Mouse (Mus musculus): ENCODE results near the gene Zfp628. TPM values are rescaled to one million over a fixed set of nuclear protein-coding genes. Genes with fewer than 3 reads are reported as not detected.
A peak's percentile ranks its signal among the peaks of the same experiment; 100 is the strongest.
"Not testable (repeated sequence)": the region's sequence is repeated elsewhere in the genome, so short reads cannot be mapped to it uniquely, and the experiment has no call there.

The Zfp628 gene
- 4.6 and 5.1 TPM in 2 replicates for polyA plus RNA-seq (2014; fragmentation: Nextera tagmentation; extraction: Ambion mirVana)

DNA sequence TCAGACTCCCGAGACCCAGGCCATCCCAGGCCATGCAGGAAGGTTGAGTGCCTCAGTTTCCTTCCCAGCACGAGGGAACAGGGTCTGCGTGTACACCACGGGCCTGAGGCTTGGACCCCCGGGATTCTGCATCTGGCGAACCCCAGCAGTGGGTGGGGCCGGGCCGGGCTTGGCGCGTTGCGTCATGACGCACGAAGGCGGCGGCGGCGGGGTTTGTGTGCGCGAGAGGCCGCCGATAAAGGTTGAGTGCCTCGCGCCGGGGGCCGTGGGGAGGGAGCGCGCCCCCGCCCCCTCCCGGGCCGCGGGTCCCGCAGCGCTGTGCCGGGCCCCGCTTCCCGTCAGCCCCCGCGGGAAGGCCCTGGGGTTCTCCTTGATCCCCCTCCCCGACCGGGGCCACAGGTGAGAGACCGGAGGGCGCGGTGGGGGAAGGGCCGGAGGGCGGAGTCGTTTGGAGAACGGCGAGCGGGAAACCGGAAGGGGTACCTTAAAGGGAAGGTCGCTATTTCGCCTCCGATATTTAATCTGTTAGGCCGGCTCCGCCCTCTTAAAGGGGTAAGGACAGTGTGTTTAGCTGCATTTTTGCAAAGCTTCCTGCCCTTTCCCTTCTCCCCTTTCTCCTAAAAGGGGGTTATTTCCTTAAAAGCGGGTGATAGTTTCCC lies at the start of gene Zfp628:
Gene Zfp628, plus strand, starts transcription at position 211 of the 659 bp plus-strand sequence.
- no peaks in the 10 kb centered on the region for H3K9me3 ChIP-seq (ENCODE audit: control insufficient read depth, low read length)
- peak; percentile 92 for ATAC-seq (ENCODE audit: low FRiP score, low TSS enrichment)
- WGBS, result under 1% methylated on average over 56 of the region's 56 CpGs

DNA sequence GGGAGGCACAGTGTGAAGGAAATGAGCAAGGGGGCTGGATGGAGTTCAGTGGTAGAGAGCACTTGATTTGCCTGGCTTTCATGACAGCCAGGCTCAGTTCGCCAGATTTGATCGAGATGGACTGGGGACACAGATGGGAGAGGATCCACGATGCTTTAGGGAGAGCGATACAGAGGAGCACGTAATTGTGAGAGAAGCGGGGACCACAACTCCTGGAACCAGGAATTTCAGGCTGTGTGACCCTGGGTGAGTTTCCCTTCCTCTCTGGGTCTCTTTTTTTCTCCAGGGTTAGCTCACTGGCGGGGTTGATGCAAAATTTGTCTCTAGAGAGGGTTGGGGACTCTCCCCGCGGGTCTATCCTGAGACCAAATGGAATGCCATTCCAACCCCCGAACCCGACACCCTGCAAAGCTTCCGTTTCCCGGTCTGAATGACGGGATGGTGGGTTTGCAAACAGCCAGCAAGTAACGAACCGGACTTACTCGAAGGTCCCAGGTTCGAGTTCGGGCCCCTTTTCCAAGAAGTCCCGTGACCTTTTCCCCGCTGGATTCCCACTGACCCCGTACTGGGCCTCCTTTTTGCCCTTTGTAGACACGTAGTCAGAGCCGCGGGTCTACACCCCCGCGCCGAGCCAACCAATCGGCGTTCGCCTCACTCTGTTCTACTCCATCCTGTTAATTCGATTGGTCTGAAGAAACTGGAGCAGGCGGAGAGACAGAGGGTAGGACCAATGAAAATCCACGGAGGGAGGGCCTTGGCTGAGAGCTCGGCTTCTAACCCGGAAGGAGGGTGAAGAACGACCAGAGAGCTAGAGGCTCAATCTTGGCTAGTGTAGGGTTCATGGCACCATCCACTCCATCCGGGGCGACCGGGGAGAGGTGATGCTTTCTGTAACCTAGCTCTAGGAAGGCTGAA lies 49.2 kb upstream of the Zfp628 start:
- H3K4me3 ChIP-seq (replicated peaks; ENCODE audit: low read depth, low read length), result peak overlapping the region; percentile 47
- H3K36me3 ChIP-seq (ENCODE audit: control insufficient read depth, insufficient read depth, low read length), result no peaks in the 10 kb centered on the region
- H3K27ac ChIP-seq (replicated peaks; ENCODE audit: low read depth, low read length), result peak overlapping the region; percentile 74
- ATAC-seq (ENCODE audit: low FRiP score, low TSS enrichment) (peak; percentile 100), DNase-seq (peak; percentile 97)
- no peaks in the 10 kb centered on the region for H3K9me3 ChIP-seq (ENCODE audit: control insufficient read depth, low read length)
- H3K9ac ChIP-seq (replicated peaks; ENCODE audit: low read length), result peak overlapping the region; percentile 62
- H3K4me2 ChIP-seq (ENCODE audit: low read length), result peak overlapping the region; percentile 69
- 4% methylated on average over 40 of the region's 40 CpGs for WGBS
- H3K4me1 ChIP-seq (ENCODE audit: control insufficient read depth, insufficient read depth, low read length), result no peaks in the 10 kb centered on the region; the same call in 1 of the 2 replicates
- H3K27me3 ChIP-seq (ENCODE audit: control insufficient read depth, insufficient read depth, low read length), result no peaks in the 10 kb centered on the region

More for the DNA sequence above, at the start of gene Zfp628:
- DNase-seq, result peak; percentile 98
- H3K27ac ChIP-seq (replicated peaks; ENCODE audit: low read depth, low read length), result peak within 1 kb of the TSS; percentile 99
- H3K4me3 ChIP-seq (replicated peaks; ENCODE audit: low read depth, low read length), result peak within 1 kb of the TSS; percentile 60
- peak within 1 kb of the TSS; percentile 77 for H3K9ac ChIP-seq (replicated peaks; ENCODE audit: low read length)
- no peaks in the 10 kb centered on the region for H3K27me3 ChIP-seq (ENCODE audit: control insufficient read depth, insufficient read depth, low read length)
- H3K4me1 ChIP-seq (ENCODE audit: control insufficient read depth, insufficient read depth, low read length), result peaks cover 17% of the 10 kb centered on the region
- H3K4me2 ChIP-seq (ENCODE audit: low read length), result peak within 1 kb of the TSS; percentile 64
- H3K36me3 ChIP-seq (ENCODE audit: control insufficient read depth, insufficient read depth, low read length), result peaks cover 25% of the 10 kb centered on the region

- H3K9me3 ChIP-seq (ENCODE audit: control insufficient read depth, low read length), result no peaks in the 10 kb centered on the region
- 30% methylated on average over 10 of the region's 10 CpGs for WGBS
- peak; percentile 7 for DNase-seq
- ATAC-seq (ENCODE audit: low FRiP score, low TSS enrichment), result no peak
- H3K9ac ChIP-seq (replicated peaks; ENCODE audit: low read length), result peak overlapping the region; percentile 57
- H3K36me3 ChIP-seq (ENCODE audit: control insufficient read depth, insufficient read depth, low read length), result no peaks in the 10 kb centered on the region
- H3K27me3 ChIP-seq (ENCODE audit: control insufficient read depth, insufficient read depth, low read length), result no peaks in the 10 kb centered on the region
- H3K27ac ChIP-seq (replicated peaks; ENCODE audit: low read depth, low read length), result peak overlapping the region; percentile 74
- peak overlapping the region; percentile 47 for H3K4me3 ChIP-seq (replicated peaks; ENCODE audit: low read depth, low read length)
- H3K4me2 ChIP-seq (ENCODE audit: low read length), result peak overlapping the region; percentile 69
- H3K4me1 ChIP-seq (ENCODE audit: control insufficient read depth, insufficient read depth, low read length), result no peaks in the 10 kb centered on the region; the same call in 1 of the 2 replicates
Measured at GRCm38 (mm10) chr7:4866631-4867180, 48.3 kb upstream of the Zfp628 start.

- no peaks in the 10 kb centered on the region; the same call in 1 of the 2 replicates for H3K4me1 ChIP-seq (ENCODE audit: control insufficient read depth, insufficient read depth, low read length)
- 63% methylated on average over 6 of the region's 6 CpGs for WGBS
- no peaks in the 10 kb centered on the region for H3K9me3 ChIP-seq (ENCODE audit: control insufficient read depth, low read length)
- no peak within 1 kb of the TSS for H3K27ac ChIP-seq (replicated peaks; ENCODE audit: low read depth, low read length)
- H3K9ac ChIP-seq (replicated peaks; ENCODE audit: low read length), result no peak within 1 kb of the TSS
- H3K27me3 ChIP-seq (ENCODE audit: control insufficient read depth, insufficient read depth, low read length), result no peaks in the 10 kb centered on the region
- DNase-seq (no peak), ATAC-seq (ENCODE audit: low FRiP score, low TSS enrichment) (no peak)
- no peaks in the 10 kb centered on the region for H3K36me3 ChIP-seq (ENCODE audit: control insufficient read depth, insufficient read depth, low read length)
- no peak within 1 kb of the TSS for H3K4me2 ChIP-seq (ENCODE audit: low read length)
- H3K4me3 ChIP-seq (replicated peaks; ENCODE audit: low read depth, low read length), result no peak within 1 kb of the TSS
Measured at GRCm38 (mm10) chr7:4870133-4870532, 44.9 kb upstream of the Zfp628 start, which contains the start of gene Isoc2b. TSS of gene Isoc2b (minus strand) at chr7:4870258.

GRCm38 (mm10) chr7:4876753-4877221 lies 38.2 kb upstream of the Zfp628 start, which contains the start of gene Isoc2a:
TSS of gene Isoc2a (plus strand) at chr7:4877153.
- DNase-seq (peak; percentile 96), ATAC-seq (ENCODE audit: low FRiP score, low TSS enrichment) (peak; percentile 99)
- Histone ChIP-seq H3K36me3 (ENCODE audit: control insufficient read depth, insufficient read depth, low read length) (no peaks in the 10 kb centered on the region), H3K27me3 (ENCODE audit: control insufficient read depth, insufficient read depth, low read length) (no peaks in the 10 kb centered on the region), H3K4me2 (ENCODE audit: low read length) (peak within 1 kb of the TSS; percentile 87), H3K9ac (replicated peaks; ENCODE audit: low read length) (peak within 1 kb of the TSS; percentile 48), H3K4me1 (ENCODE audit: control insufficient read depth, insufficient read depth, low read length) (peaks cover 9% of the 10 kb centered on the region), H3K9me3 (ENCODE audit: control insufficient read depth, low read length) (no peaks in the 10 kb centered on the region), H3K4me3 (replicated peaks; ENCODE audit: low read depth, low read length) (peak within 1 kb of the TSS; percentile 42), H3K27ac (replicated peaks; ENCODE audit: low read depth, low read length) (peak within 1 kb of the TSS; percentile 61; the same call in 1 of the 2 replicates)
- WGBS, result under 1% methylated on average over 22 of the region's 22 CpGs

GRCm38 (mm10) chr7:4877226-4877625 lies 37.8 kb upstream of the Zfp628 start:
- H3K9ac ChIP-seq (replicated peaks; ENCODE audit: low read length), result peak overlapping the region; percentile 48
- H3K4me1 ChIP-seq (ENCODE audit: control insufficient read depth, insufficient read depth, low read length), result peaks cover 9% of the 10 kb centered on the region
- ATAC-seq (ENCODE audit: low FRiP score, low TSS enrichment), result peak; percentile 15; the same call in 1 of the 2 replicates
- no peak for DNase-seq
- H3K9me3 ChIP-seq (ENCODE audit: control insufficient read depth, low read length), result no peaks in the 10 kb centered on the region
- H3K4me2 ChIP-seq (ENCODE audit: low read length), result peak overlapping the region; percentile 87
- H3K36me3 ChIP-seq (ENCODE audit: control insufficient read depth, insufficient read depth, low read length), result no peaks in the 10 kb centered on the region
- peak overlapping the region; percentile 42 for H3K4me3 ChIP-seq (replicated peaks; ENCODE audit: low read depth, low read length)
- H3K27ac ChIP-seq (replicated peaks; ENCODE audit: low read depth, low read length), result no peak overlapping the region
- no peaks in the 10 kb centered on the region for H3K27me3 ChIP-seq (ENCODE audit: control insufficient read depth, insufficient read depth, low read length)
- WGBS, result 9% methylated on average over 11 of the region's 11 CpGs

GRCm38 (mm10) chr7:4878186-4878585 lies 36.8 kb upstream of the Zfp628 start:
- H3K9ac ChIP-seq (replicated peaks; ENCODE audit: low read length), result no peak overlapping the region
- H3K27me3 ChIP-seq (ENCODE audit: control insufficient read depth, insufficient read depth, low read length), result no peaks in the 10 kb centered on the region
- no peak overlapping the region for H3K27ac ChIP-seq (replicated peaks; ENCODE audit: low read depth, low read length)
- H3K4me3 ChIP-seq (replicated peaks; ENCODE audit: low read depth, low read length), result no peak overlapping the region
- no peak for DNase-seq
- H3K4me1 ChIP-seq (ENCODE audit: control insufficient read depth, insufficient read depth, low read length), result peaks cover 9% of the 10 kb centered on the region
- no peak for ATAC-seq (ENCODE audit: low FRiP score, low TSS enrichment)
- no peak overlapping the region for H3K4me2 ChIP-seq (ENCODE audit: low read length)
- no peaks in the 10 kb centered on the region for H3K9me3 ChIP-seq (ENCODE audit: control insufficient read depth, low read length)
- H3K36me3 ChIP-seq (ENCODE audit: control insufficient read depth, insufficient read depth, low read length), result no peaks in the 10 kb centered on the region

- not testable (repeated sequence) for H3K4me1 ChIP-seq (ENCODE audit: control insufficient read depth, insufficient read depth, low read length); H3K4me2 ChIP-seq (ENCODE audit: low read length); H3K9ac ChIP-seq (replicated peaks; ENCODE audit: low read length); H3K27ac ChIP-seq (replicated peaks; ENCODE audit: low read depth, low read length); H3K27me3 ChIP-seq (ENCODE audit: control insufficient read depth, insufficient read depth, low read length); H3K36me3 ChIP-seq (ENCODE audit: control insufficient read depth, insufficient read depth, low read length); DNase-seq; ATAC-seq (ENCODE audit: low FRiP score, low TSS enrichment); H3K4me3 ChIP-seq (replicated peaks; ENCODE audit: low read depth, low read length); H3K9me3 ChIP-seq (ENCODE audit: control insufficient read depth, low read length)
- 81% methylated on average over 1 of the region's 1 CpGs for WGBS
Measured at GRCm38 (mm10) chr7:4879036-4879435, 36.0 kb upstream of the Zfp628 start.
